Mouse (Mus musculus): ENCODE measurements at regions not wholly inside any gene's neighbourhood (a gene's known extent, or its start where the extent isn't known, plus 50 kb on each side); places are given as distances from the start of the nearest gene placed in this dataset.
"Not testable (repeated sequence)": the region's sequence is repeated elsewhere in the genome, so short reads cannot be mapped to it uniquely, and the experiment has no call there.

DNA sequence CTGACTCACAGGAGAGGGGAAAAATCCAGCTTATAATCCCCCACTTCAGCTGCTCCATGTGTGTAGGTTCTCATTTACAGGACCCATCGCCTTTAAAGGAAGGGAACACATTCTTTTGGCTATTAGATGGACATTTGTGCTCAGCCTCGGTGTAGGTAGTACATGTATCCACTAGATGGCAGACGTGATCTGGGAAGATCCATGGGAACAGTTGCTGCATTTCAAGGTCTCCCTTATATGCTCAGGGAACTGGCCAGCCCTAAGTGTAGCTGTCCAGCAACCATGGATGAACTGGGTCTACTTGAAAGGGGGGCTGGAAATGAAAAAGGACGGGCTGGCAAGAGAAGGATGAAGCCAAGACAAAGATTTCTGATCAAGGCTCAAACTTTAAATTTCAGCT, 124.0 kb downstream of the Akain1 start:
- DNase-seq (ENCODE audit: low spot score in 2 of 2) = peak; percentile 58 to 69

GRCm38 (mm10) chr17:69571070-69571669, 132.0 kb downstream of the Akain1 start:
- not testable (repeated sequence) for DNase-seq (ENCODE audit: low spot score in 2 of 2)

GRCm38 (mm10) chr17:69590553-69590952, 151.4 kb downstream of the Akain1 start:
- DNase-seq (ENCODE audit: low spot score in 2 of 2) = no peak

- no peak for DNase-seq (ENCODE audit: low spot score in 2 of 2)
Measured at GRCm38 (mm10) chr17:69597773-69598295, 158.7 kb downstream of the Akain1 start.

GRCm38 (mm10) chr17:69598461-69598860, 159.3 kb downstream of the Akain1 start:
- DNase-seq (ENCODE audit: low spot score in 2 of 2) = no peak

GRCm38 (mm10) chr17:69603596-69603995, 164.5 kb downstream of the Akain1 start:
- DNase-seq (ENCODE audit: low spot score in 2 of 2) = no peak

DNA sequence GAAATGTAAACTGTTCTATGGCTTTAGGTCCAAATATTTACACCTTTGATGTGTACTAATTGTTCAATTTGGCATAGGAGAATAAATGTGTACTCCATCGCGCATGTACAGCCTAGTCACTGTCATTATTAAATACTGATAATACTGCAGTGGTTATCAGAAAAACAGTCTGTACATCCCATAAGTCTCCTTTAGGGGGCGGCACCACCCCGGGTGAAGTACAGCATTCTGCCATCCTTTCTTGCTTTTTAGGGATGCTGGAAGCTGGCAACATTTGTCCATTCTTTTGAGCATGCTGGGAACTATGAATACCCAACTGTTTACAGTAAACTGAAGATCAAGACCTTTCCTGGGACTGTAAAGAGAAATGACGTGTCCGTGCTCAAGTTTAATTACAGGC, 165.6 kb downstream of the Akain1 start:
- DNase-seq (ENCODE audit: low spot score in 2 of 2) = peak; percentile 73 to 79

GRCm38 (mm10) chr17:69605458-69605857, 166.3 kb downstream of the Akain1 start:
- DNase-seq (ENCODE audit: low spot score in 2 of 2) = no peak

DNA sequence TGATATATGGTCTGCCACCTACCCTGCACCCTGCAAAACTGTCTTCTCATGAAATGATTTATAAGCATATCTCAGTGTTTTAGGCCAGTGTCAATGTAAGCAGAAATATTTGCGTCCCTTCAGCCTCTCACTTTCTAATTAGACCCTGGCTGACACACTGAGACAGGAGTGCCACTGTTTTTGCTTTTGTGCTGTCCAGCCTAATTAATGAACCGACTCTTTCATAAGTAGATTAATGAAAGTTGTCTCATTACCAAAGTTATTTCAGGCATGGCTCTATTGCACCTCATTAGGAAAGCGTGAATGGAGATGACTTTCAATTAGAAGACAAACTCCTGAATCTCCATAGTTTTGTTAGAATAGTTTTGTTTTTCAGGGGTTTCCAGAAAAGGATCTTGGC, 192.3 kb downstream of the Akain1 start:
- DNase-seq (ENCODE audit: low spot score in 2 of 2) = no peak

DNA sequence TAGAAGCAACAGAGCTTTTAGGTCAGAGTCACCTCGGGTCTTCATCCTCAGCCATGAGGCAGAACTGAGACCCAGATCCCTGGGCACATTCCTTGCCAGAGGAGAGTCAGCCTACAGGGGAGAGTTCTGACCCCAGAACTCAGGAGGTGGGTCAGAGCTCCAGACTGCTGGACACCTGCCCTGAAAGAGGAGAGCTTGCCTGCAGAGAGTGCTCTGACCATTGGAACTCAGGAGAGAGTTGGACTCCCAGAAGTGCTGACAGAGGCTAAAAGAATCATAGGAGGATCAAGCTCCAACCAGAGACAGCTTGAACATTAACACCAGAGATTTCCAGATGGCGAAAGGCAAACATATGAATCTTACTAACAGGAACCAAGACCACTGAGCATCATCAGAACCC, 211.4 kb downstream of the Akain1 start:
- DNase-seq (ENCODE audit: low spot score in 2 of 2) = not testable (repeated sequence)

- DNase-seq (ENCODE audit: low spot score in 2 of 2) = no peak
Measured at GRCm38 (mm10) chr17:69654586-69654985, 215.5 kb downstream of the Akain1 start.

- peak; percentile 83 to 85 for DNase-seq (ENCODE audit: low spot score in 2 of 2)
Measured at GRCm38 (mm10) chr17:69672530-69672929, 233.4 kb downstream of the Akain1 start.

DNA sequence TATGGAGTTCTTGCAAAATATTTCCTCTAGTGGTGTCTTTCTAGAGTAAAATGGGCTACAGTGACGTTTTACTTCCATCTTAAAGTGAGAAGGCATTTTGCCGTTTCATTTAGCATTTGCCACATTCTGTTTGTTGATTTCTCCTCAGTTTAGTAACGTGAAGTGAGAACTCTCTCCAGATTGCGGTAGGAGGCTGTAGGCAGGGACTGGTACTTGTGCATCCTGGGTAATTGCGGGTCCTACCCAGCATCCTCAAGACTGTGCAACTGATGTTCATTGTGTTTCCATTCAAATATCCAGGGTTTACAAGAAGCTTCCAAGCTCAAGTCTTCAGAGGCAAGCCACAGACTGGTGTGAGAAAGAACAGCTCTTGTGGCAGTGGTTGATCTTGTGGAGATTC, 244.0 kb downstream of the Akain1 start:
- no peak for DNase-seq (ENCODE audit: low spot score in 2 of 2)

DNA sequence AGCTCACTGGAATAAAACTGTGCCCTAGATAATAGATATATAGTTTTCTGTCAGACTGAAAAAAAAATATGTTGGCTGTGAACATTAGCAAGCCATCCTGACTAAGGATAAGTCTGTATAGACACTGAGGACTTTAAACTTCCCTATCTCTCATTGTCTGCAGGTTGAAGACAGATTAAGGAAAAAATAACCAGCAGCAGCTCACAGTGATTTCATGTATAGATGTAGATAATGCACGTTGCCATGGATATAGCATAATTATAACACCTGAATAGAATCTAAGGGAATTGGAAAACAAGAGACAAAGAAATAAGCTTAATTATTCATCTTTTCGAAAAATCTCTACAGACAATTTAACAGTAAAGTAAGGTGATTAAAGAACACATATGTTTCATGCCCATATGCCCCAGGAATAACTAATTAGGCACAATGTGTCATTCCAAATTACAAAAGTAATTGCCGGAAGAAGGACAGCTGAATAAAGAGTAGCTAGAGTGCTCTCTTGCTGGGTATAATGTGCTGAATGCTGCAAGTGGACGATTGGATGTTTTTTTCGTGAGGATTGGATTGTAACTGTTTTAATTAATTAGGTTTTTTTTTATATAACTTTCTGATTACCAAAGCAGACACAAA, 246.6 kb downstream of the Akain1 start:
- no peak for DNase-seq (ENCODE audit: low spot score in 2 of 2)

DNA sequence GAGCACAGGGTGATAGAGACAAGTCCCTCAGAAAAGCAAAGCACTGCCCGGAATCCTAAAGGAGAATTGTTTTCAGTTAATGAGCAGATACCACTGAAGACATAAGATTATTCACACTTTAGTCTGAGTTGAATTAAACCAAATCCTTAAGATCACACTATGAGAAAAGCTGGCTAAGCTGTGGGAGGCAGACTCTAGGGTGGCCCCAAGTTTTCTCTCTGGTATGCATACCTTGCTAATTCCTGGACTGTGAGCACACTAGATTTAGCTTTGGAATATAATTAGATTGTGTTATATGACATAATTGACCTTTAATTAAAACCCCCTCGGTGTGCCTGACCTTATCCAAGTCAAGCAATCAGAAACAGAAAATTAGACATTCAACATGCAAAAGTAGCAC, 247.3 kb downstream of the Akain1 start:
- DNase-seq (ENCODE audit: low spot score in 2 of 2) = no peak

DNA sequence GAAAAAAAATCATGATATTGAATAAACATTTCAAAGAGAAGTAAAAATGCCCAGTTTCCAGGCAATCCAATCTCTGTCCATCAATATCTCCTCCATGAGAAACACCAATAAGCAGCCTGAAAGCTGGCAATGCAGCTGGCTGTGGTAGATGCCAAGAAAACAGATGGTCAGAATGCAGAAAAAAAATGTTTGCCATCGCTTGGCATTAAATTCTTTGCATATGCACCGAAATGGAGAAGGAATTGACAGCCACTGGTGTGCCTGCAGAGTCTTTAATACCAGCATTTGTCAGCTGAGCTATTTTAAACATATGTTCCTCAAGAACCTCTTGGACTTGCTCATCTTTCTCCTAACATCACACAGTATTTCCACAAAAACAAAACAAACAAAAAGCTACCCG, 256.2 kb downstream of the Akain1 start:
- DNase-seq (ENCODE audit: low spot score in 2 of 2) = peak in 1 of 2 experiments; percentile 14

GRCm38 (mm10) chr17:69727325-69727724, 241.5 kb upstream of the Dlgap1 start:
- no peak for DNase-seq (ENCODE audit: low spot score in 2 of 2)

DNA sequence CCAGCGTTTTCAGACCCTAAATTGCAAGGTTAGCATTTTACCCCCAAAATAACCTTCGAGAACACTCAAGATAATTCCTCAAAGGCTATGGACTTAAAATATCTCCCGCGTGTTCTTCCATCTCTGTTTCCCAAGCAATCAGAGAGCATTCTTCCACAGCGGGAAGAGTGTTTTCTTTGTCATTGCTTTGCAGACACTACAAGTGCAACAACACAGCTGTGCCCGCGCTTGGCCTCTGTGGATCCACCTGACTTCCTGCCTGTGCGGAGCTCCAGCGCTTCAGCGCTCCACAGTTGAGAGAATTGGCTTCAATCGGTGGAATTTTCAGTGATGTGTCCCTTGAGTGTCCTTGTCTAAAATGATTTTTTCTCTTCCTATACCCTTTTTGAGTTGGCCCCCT, 235.9 kb upstream of the Dlgap1 start:
- DNase-seq (ENCODE audit: low spot score in 2 of 2) = no peak

DNA sequence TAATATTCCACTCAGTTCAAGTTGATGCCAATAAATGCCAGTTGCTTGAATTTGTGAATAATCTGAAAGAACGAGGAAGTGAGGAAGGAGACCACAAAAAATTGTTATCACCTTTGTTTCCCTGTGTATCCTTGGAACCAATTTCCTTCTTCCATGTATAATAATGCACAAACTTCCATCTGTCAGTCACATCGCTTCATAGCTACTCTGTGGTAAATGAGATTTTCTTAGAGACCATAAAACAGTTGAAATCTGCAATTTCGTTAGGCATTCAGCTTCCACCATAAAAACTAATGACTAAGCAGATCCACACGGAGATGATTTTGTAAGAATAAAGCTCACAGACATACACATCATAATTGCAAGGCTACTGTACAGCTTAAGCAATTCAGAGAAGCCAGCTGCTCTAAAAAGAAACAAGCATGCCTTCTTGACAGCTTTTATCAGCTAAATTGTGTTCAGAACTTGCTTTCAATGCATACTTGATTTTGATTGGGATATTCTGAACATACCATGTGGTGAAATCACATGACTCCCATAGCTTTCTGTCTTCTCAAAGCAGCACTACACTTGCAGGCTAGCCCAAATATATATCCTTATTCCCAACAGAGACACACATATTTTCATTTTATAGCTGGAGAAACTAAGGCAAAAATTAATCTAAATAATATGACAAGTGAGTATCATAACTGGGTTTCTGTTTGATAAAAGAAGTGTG, 232.3 kb upstream of the Dlgap1 start:
- no peak for DNase-seq (ENCODE audit: low spot score in 2 of 2)

GRCm38 (mm10) chr17:69769002-69769421, 199.9 kb upstream of the Dlgap1 start:
- DNase-seq (ENCODE audit: low spot score in 2 of 2) = peak; percentile 24 to 38

DNA sequence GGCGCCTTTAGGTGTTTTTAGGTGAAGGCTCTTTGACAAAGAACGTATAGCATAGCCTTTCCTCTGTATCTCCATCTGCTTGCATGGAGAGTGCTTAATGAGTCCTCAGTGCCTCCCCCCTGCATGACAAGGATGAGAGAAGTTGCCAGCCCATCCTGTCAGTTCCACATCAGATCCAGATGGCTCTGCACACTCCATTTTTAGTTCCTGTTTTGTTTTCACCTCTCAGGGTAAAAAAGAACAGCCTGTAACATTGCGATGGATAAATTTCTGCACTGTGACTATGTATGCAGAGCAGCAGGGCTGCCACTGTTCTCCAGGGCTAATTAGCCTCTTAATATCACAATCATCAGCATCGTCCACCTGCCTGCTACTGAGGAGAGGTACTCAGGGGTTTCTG, 198.8 kb upstream of the Dlgap1 start:
- peak; percentile 28 to 36 for DNase-seq (ENCODE audit: low spot score in 2 of 2)

DNA sequence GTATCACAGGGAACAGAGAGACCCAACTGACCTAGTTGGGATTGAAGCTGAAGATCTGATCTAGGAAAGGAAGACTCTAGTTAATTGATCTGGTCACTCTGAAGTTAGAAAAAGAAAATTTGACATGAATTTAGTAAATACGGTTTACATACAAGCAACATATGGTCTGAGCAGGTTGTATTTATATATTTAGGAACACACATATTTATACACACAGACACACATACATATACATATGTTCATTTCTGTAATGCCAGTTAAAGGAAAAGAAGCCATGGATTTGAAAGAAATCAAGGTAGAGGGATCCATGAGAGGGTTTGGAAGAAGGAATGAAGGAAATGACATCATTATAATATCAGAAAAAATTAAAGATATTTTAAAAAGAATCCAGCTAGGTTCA, 187.7 kb upstream of the Dlgap1 start:
- DNase-seq (ENCODE audit: low spot score in 2 of 2) = no peak

Measured in layer of hippocampus, postnatal 10 days (tissue).